Mouse (Mus musculus) layer of hippocampus, adult 9-11 months (tissue): ENCODE measurements around the gene Gpr84.

Experiments
- DNase-seq: peaks from one replicate; pipeline ENCODE4 v3.0.0; 2022

Gpr84 gene

DNA sequence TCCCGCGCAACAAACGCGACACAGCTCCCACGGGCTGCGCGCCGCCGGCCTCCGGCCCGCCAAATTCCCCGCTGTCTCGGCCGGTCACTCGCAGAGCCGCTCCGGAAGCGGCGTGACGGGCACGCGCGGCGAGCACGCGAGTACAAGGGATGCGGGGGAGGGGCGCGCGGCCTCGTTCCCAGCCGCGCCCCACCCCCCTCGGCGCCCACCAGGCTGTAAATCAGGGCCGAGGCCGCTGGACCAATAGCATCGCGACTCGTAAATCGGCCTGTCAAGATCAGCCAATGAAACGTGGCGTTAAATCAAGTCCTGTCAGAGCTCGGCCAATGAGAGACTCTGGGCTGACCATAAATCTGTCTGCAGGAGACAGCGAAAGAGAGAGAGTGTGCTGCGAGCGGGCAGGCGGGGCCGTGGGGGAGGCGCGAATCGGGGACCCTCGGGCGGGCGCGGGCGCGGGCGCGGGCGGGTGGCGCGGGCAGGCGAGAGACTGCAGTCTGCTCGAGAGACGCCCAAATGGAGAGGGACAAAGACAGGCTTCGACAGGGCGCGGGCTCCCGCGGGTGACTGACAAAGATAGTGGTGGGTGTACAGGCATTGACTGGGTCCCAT is 5.2 kb downstream of the Gpr84 start:
- DNase-seq, result peak; percentile 99

DNA sequence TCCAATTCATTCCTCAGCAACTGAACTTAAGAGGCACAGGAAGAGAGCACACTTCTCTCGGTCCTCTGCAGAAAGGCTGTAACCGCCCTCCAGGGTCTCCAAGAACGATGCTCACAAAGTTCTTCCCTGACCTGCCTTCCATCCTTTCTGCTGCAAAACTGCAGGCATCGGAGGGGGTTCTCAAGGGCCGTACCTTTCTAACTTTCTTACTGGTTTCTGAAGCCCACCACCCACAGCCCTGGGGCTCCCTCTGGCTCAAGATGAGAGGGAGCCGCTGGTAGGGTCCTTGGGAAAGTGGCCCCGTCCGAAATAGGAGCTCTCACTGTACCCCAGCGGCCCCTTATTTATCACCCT is 5.8 kb downstream of the Gpr84 start:
- no peak for DNase-seq

DNA sequence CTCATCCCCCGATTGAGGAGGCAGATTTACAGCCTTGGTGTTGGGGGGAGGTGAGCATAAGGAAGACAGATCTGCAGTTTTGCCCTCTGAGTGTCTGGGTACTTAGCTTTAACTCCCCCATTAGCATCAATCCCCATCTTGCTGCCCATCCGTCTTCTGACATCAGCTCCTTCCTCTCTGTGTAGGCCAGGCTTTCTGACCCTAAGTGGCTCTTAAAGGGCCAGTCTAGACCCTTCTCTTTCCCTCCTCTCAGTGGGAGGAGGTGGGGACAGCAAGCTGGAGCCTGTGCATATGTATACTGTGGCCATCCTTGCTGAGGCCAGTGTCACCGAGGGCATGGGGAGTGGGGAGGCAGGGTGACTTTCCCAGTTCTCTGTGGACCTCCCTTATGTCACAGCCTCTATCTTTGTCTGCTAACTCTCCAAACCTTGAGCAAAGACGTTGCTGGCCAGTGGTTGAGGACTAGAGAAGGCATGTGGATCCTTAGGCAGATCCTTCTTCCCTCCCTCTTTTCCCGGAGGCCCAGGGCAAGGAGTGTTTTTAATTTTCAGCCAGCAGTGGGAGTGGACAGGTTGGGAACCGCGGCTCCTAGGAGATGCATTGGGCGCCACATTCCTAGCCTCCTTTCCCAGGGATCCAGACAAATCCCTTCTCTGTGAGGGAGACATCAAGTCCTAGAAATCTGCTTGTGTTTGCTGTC is 6.3 kb downstream of the Gpr84 start:
- DNase-seq, result no peak

DNA sequence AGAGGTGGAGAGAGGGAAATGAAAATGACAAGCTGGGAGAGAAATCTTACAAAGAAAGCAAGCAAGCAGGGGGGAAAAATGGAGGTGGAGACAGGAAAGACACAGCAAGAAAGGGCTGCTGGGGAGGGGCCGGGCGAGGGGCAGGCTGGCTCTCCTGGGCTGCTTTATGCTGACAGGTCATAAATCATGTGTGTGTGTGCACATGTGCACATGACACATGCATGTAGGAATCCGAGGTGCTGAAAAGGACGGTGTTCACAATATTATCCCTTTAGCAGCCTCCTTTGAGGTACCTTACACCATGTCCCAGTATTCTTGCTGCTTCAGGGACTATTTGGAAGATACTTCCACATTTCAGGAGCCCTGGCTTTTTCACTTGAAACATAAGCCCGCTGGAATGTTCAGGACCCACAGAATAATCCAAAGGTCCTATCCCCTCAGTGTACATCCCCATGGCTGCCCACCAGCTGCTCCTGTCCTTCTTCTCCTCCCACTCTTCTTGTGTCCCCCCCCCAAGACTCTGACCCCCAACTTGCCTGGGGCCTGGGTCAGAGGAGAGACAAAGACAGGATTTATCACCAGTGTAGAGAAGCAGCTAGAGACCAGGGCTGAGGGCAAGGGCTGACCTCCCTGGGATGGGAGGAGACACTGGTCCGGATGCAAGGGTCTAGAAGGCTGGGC is 7.9 kb downstream of the Gpr84 start:
- DNase-seq, result no peak

DNA sequence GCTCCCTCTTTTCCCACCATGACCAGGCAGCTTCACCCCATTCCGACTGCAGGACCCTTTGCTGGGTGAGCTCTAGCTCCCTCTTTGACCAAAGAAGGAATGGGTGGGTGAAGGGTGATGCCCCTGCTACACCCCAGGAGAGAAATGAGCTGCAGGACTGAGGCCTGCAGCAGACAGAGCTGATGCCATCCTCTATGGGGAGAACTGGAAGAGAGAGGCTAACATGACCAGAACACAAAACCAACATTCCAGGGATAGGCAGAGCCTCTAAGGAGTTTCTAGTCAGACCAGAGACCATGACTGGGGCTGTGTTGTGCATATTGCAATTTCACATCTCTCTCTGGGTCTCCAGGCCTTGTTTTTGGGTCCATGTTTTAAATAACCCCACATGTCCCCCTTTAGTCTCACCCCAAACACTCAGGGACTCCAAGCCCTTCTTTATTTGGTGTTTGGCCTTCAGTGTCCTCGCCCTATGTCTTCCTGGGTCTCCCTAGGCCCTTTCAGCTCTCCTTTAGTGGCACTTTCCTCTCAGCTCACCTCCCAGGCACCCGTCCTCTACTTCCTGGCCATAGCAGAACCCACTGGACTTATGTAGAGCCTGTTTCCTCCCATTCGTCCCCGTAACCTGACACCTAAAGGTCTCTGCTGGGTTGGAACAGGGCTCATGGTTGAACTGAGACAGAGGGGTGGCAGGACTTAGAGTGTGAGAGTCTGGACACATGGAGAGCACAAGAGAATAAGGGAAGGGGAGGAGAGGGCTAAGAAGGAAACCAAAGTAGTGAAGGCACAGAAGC is 8.7 kb downstream of the Gpr84 start:
- DNase-seq, result no peak

DNA sequence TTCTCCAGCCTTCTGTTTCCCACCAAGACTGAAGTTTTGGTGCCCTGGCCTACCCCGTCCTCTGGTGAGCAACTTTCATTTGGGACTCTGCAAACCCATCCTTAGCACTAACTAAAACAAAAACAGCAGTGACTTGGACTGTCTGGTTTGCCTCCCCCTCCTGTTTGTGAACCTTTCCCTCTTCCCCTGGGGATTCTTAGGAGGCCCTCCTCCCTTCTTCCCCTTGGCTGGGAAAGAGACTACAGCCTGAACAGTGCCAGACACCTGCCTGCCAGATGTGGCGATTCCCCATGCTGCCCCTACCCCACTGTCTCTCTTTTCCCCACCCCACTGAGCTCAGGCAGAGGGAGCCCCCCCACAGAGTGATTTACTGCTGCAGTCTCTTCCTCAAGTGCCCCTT is 9.4 kb downstream of the Gpr84 start:
- no peak for DNase-seq

DNA sequence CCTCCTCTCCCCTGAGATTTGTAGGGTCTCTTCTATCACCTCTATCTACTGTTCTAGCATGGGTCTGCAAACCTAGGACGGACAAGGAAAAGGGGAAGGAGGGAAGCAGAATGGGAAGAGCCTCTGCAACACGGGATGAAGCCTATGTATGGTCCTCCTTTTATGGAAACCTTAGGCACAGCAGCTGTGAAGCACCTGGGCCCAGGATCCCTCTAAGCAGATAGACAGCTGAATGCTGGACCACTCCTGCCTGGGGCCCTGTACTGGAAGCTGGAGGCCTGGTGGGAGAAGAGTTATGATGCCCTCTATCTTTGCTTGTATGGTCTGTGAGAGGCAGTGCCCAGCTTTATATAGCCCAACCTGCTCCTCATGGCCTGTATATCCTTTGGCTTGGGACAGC is 9.9 kb downstream of the Gpr84 start:
- no peak for DNase-seq

DNA sequence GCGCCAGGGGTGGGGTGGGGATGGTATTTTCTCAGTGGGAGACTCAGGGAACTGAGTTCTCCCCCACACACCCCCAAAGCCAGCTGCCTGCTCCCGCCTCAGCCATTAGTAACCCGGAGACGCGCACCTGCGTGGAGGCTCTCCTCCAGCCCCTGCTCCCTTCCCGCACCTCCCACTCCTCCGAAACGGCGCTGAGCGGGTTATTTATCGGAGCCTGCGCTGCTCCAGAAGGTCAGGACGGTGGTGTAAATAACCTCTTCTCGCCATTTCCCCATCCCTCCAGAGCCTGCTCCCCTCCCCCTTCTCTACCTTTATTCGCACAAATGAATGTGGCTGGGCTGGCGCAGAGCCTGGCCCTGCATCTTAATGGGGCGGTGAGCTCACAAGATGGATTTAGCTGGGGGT is 10.3 kb downstream of the Gpr84 start:
- no peak for DNase-seq

DNA sequence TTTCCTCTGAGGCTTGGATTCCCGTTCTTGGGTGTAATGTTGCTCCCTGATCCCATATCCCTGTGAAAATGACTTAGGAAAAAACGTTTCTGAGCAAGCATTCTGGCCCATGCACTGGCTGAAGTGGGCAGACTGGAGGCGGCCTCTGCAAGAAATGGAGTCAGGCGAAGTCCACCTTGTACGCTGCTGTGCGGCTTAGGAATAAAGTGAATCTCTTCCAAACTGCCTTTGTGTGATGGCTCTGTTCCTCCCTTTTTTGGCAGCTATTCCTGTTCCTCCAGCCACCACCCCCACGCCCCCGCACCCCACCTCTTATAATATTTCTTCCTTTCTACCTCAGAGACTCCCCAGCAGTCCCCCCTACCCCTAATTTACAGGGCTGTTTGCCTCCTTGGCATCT is 10.8 kb downstream of the Gpr84 start:
- DNase-seq, result no peak

DNA sequence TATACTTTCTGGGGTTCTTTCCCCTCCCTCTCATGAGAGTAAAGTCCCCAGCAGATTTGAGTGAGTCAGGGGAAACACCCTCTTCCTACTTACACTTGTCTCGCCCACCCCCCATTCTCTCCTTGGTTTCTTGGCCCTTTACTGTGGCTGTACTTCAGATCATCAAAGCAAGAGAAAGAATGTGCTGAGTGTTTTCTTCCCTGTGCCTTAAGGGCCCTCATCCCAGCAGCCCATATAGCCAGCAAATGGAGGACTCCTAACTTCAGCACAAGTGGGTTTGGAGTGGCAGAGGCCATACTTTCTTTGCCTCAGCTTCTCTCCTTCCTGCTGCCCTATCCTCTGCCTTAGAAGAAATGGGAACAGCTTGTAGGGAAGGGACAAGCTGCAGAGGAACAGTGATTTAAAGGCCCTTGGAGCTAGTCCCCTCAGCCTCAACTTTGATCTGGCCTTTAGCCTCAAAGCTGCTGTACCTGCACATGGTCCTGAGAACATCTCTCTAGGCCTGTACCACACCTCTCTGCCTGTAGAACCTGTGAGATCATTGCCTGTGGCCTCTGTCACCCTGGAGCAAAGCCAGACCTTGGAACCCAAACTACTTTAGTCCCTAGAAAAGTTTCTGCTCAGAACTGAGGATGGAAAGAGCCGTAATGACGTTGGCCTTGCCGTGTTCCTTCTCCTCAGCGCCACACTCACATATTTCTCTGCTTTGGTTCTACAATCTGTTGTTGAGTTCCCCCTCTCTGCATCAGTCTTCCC is 11.4 kb downstream of the Gpr84 start:
- no peak for DNase-seq

DNA sequence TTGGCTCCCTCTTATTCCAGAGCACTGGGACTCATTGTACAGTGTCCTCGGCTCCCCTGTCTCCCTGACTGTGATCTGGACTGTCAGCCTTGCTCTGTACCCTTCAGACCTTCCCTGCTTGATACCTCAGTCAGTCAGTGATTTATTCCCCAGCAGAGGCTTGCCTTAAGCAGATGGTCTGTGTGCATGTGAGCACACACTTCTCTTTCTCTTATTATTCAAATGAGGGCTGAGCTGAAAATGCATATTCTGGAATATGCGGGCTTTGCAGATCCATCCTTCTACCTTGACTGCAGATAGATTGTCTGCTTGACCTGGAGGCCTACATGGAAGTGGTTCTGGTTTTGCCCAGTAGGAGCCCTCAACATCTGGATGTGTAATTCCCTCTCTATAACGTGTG is 12.4 kb downstream of the Gpr84 start:
- no peak for DNase-seq

DNA sequence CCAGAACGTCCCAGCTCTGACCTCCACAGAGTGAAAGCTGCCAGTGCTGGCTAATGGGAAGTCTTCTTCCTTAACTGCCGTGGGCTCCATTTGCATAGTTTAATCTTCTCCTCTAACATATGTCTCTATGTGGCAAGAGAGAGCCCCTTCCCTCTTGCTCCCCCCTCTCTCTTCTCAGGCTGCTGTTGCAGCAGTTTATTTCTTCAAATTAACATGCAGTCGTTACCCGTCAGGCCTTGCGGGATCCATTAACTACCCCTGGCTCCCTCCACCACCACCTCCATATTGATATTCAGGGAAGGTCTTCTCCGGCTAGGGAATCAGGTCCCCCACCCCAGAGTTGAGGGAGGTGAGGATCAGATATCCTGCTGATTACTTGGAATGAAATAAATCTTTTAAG is 13.1 kb downstream of the Gpr84 start:
- no peak for DNase-seq

DNA sequence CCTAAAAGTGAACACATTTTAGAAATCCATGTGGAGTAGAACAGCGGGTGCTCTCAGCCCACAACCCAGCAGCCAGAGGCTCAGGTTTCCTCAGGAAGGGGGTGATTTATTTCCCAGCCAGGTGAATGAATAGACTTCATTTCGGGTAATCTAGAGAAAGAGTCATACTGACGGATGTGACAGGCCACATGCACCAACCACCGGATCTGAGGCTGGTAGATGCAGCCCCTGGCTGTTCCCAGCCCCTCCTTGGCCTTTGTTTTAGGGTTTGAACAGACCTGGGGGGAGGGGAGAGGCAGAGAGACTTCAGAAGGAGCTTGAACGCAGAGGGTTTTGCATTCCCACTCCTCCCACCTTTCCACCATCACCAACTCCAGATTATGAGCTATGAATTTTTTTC is 14.6 kb downstream of the Gpr84 start:
- no peak for DNase-seq

DNA sequence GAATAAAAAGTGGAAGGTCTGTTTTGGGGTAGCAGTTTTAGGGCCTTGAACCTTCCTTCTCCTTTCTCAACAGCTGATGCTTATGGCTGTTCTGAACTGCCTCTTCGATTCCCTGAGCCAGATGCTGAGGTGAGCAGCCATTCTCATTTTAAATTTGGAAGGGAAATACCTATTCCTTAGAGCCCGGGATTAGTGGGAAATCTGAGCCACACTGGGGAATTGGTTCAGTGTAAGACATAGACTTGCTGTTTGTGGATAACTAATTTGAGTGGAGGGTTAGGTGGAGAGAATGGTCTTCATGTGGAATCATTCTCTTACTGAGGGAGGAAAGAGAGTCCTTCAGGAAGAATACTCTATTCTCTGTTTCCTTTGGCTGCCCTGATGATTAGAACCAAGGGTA is 15.8 kb downstream of the Gpr84 start:
- no peak for DNase-seq

DNA sequence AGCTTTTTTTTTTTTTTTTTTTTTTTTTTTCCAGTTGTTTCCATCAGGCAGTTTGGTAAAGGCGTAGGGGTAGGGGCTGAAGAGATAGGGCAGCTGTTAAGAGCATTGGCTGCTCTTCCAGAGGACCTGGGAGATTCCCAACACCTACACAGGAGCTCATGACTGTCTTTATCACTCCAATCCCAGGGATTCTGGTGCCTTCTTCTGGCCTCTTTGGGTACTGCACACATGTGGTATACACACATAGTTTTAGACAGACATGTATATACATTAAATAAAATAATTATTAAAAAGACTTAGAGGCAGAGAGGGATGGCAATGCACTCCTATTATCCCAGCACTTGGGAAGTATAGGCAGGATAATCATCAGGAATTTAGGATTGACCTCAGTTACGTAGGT is 17.0 kb downstream of the Gpr84 start:
- no peak for DNase-seq

DNA sequence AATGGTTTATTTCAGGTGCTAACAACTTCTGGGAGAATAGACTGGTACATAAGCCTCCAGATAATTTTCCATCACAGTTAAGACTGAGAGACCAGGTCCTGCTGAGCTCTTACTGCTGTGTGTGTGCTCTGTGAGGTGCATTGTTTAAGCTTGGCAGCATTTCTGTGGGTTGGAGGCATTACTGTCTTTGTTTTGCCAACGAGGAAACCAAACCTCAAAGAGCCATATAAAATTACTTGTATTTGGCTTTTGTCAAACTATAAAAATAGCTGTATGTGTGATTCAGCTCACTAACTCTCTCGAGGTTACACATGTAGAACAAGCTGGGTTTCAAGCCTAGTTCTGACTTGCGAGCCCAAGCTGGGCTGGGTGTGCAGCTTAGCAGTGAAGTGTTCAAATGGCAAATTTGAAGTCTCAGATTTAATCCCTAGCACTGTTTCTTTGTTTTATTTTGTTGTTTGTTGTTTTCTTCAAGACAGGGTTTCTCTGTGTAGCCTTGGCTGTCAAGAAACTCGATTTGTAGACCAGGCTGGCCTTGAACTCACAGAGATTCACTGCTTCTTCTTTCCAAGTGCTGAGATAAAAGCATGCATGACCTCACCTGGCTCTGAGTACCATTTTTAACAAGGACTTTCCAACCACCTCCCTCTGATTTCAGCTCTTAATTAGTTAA is 17.6 kb downstream of the Gpr84 start:
- DNase-seq, result no peak

DNA sequence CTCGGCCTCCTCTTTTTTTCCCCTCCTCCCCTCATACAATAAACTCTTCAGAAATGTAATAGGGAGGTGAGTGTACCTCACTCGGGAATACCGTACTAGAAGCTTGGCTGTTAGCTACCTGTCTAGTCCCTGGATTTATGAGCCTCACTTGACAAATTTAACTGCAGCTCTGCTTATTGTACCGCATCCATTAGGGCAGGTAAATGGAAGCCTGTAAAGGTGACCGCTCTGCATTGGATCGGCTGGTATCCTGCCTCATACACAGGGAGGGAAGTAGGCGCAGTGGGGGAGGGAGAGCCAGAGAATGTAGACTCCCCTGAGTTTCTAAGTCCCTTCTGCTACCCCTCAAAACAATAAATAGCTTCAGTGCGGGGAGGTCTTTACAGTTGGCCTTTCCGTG is 19.6 kb downstream of the Gpr84 start:
- DNase-seq, result no peak

DNA sequence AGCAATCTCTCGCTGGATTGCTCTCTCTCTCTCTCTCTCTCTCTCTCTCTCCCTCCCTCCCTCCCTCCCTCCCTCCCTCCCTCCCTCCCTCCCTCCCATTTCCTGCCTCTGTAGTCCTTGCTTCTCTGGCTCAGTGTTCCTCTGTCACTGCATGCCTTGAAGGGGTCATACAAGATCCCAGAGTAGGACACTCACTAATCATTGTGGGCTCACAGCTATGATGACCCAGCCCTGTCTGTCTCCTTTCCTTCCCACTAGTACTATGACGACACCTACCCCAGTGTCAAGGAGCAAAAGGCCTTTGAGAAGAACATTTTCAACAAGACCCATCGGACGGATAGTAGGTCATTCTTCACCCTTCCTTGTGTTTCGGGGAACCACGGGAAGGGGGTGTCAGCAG is 20.0 kb downstream of the Gpr84 start:
- DNase-seq, result no peak

DNA sequence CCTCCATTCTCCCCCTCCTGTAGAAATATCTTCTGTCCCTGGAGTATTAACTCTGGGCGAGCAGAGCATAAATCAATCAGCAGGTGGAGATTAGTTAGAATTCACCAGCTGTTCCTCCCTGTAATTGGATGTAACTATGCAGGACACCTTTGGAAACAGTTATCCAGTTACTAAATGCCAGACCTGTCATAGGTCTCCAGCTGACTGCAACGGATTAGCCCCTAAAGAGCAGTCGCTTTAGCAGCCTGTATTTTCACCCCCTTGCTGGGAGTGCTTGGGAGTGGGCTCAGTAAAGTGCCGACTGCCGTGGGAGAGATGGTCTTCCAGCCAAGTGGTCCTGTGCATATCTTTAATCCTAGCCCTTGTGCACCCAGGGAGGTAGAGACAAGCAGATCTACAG is 20.8 kb downstream of the Gpr84 start:
- DNase-seq, result no peak

DNA sequence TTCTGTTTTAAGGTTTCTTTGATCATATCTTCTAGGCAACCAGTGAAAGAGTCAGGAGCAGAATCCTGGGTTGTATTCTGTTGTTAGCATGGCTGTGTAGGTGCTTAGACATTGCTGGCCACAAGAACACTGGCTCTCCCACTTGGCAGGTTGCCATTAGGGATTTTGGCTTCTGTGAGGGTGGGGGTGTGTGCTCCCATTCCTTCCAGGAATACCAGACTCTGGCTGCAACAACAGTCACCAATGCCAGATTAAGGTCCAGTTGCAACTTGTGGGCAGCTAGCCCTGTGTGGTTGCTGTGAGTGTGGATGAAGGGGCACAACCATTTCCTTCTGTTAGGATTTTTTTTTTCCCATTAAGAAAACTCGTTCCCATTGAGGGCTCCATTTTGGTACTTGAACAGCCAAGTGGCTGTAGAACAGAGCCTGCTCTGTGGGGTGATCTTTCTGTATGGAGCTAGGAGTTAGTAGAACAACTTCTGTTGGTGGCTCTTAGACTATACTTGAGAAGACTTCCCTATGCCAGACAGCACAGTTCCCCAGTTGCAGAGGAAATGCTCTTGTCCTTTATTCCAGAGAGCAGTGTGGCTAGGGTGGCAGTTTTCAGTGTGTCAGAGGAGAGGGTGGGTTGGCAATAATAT is 24.5 kb downstream of the Gpr84 start:
- no peak for DNase-seq

DNA sequence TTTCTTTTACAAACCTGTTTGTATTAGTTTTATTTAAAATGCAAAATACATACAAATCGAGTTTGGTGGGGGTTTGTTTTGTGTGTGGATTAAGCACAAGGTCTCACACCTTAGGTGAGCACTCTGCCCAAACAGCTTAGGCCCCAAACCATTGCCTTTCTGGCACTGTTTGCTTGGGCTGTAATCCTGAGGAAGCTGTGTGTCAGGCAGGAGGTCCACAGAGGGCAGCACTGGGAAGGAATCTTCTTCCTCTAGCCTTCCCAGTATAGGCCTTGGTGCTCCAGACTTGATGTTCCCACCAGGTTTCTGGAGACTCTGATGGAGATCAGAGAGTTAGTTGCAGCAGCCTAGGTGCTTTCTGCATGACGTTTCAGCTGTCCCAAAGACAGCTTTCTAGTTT is 25.8 kb downstream of the Gpr84 start:
- no peak for DNase-seq

DNA sequence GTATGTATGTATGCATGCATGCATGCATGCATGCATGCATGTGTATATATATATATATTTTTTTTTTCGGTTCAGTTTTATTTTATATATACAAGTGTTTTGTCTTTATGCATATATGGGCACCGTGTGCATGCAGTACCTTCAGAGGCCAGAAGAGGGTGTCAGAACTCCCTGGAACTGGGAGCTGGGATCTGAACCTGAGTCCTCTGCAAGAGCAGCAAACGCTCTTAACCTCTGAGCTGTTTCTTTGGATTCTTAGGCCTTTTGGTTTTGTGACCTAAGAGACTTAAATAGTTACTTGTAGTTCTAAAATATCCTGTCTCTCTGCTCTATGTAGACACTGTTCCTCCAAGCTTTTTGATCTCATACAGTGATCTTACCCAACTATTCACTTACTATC is 26.3 kb downstream of the Gpr84 start:
- DNase-seq, result no peak
